Mouse (Mus musculus) mammary gland, adult 2 months (tissue): Measurements from ENCODE around the gene Tie1. TPM values are rescaled to one million over a fixed set of nuclear protein-coding genes. Genes with fewer than 3 reads are reported as not detected.

Experiments
- polyA plus RNA-seq: library from polyadenylated mRNA; depleted of rRNA; stranded (reverse); fragments of >200 nt; gene quantifications from 2 replicates; pipeline ENCODE4 v1.2.3, GENCODE M21; 2012; ENCODE audit warnings: low replicate concordance; rRNA removed

Gene Tie1
- polyA plus RNA-seq: 48.7 and 75.0 TPM in 2 replicates

DNA sequence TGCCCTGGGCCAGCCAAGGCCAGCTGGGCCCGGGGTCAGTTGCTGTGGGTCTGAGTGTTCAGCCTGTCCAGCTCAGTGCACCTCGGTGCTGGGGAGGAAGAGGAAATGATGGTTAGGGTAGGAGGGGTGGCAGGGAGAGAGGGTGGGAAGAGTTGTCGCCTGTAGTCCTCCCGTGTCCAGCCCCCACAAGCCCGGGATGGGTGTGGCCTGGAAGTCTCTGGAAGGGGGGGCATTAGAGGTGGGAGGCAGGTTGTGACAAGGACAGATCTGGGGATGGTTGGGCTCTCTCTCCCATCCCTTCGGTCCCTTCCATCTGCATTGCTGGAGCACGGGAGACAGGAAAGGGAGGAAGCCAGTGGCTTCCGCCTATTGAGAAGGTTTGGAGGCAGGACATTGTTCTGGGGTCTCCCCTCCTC, at the start of gene Tie1:
TSS of gene Tie1 (minus strand) at position 345 of the 416 bp plus-strand sequence.

DNA sequence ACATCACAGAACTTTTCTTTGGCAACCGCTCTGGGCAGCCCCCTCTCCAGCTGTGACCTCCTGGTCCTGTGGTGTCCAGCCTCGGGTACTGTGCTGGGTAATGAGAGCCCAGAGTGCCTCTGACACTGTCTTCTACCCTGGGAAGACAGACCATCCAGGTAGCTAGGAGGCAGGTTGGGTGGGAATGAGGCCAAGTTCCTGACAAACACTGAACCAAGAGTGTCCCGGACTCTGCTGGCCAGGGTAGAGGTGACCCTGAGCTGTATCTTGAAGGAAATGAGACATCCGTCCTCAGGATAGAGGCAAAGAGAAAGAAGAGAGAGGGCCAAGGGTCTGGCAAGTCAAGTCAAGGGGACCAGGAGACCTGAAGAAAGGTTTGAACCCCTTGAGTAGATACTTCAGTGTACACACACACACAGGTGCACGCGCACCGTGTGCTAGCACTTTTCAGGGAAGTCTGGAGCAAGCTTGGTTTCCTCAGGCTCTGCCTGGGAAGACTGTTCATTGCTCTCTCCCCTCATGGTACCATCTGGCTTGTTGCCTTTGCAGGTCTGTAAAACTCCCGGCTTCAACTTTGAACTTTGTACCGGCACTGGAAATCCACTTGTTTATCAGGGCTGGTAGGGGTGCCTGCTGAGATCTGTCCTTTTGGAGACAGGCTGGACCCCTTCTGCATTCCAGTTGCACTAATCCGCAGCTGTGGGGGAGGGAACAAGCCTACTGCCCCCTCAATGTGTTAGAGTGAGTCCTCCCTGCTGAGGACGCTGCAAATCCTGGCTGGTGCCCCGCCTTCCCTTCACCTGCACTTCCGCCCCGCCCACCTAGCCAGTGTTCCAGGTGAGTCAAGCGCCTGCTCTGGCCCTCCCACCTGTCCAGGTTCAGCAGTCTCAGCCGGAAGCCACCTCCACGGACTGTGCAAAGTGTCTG, 36.8 kb upstream of the Tie1 start, which contains the start of gene 2610528J11Rik:
TSS of gene 2610528J11Rik (plus strand) at position 592 of the 927 bp plus-strand sequence.

DNA sequence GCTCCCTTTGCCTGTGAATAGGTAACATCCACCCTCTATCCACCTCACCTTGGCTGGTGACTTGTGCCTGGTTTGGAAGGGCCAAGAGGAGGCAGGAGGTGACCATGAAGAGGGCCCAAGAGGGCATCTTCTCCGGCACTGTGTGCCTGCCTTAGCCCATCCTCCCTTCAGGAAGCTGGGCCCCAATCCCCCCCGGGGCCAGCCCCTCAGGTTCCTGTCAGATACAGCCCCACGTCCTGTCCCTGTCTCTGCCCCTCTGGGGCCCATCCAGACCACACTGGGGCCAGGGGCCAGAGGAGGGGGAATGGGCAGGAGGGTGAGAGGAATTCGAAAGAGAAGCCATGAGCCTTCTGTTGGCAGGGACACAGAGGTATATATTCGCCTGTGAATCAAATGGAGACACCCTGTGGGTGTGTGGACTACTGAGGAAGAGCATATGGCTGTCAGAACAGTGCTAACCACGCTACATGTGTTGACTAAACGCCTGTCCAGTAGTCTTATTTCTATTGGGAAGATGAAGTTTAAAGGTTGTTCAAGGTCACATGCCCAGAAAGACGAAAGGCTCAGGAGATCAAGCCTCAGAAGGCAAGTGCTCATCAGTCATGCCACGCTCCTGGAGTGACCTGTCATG, 32.4 kb downstream of the Tie1 start, which contains the start of gene Mpl:
TSS of gene Mpl (minus strand) at position 169 of the 631 bp plus-strand sequence.

DNA sequence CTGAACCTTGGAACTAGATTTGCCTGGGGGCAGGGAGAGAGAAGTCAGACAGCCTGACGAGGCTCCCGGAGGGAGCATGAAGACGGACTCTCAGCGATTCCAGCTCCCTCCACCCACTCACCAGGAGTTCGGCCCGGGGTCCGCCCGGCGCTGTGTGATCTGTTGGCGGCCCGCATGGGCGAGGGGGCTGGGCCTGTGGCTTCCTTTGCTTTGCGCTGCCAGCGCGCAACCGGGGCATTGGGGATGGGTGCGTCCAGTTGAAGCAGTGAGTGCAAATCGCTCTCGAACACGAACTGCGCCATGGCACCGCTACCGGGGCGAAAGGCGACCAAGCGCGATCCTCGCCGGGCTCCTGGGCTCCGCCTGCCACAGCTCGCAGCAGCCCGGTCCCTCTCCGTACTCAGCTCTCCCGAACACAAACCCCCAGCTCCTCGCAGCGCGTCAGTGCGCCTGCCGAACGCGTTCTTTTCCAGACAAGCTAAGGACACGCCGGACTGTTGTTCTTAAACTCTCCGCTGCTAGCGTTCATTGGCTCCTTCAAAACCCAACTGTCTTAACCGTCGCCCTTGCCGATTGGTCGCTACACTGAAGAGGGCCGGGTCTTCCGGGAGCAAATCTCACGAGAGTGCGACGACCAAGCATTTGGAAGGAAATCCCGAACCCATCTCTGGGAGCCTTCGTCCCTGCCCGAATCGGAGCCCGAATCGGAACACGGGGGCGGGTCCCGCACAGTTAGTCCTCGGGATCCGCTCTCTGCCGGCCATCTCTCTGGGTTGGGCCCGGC, 52.8 kb downstream of the Tie1 start, which contains the start of gene Cdc20:
TSS of gene Cdc20 (minus strand) at position 533 of the 784 bp plus-strand sequence.

DNA sequence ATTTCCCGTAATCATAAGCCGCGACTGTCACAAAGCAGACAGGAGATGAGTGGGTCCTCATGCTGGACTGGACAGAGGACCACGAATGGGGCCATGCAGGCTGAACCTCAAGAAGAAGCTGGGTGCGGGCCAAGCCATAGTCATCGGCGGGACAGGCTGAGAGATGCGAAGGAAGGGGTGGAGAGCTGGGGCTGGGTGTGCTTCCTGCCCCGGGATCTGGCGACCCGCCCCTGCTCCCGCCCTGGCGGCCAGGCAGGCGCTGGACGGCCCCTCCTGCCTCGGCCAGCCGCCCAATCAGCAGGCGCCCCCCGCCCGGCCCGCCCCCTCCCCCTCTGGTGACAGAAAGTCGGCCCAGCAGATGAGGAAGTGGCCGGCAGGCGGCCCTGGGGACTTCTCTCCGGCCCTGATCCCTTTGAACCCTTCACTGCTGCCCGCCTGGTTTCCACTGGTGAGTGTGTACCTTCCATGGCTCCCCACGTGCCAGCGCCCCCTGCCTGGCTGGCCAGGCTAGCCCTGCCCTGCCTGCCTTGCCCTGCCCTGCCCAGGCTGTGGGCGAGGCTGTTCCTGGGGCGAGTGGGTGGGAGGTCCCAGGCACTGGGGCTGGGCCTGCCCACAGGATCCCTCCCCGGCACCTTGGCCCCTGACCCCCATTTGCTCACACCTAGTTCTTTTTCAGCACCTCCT, 62.0 kb downstream of the Tie1 start, which contains the start of gene Elovl1:
TSS of gene Elovl1 (plus strand) at position 326 of the 684 bp plus-strand sequence.

Other genes with a start within 250 kb of the Tie1 start
- 38.2 and 71.2 TPM in 2 replicates for gene Ptprf, start 198.7 kb downstream of the Tie1 start, polyA plus RNA-seq
- 25.6 and 37.1 TPM in 2 replicates for gene Szt2, start 80.8 kb downstream of the Tie1 start, polyA plus RNA-seq
- gene Med8, start 80.7 kb downstream of the Tie1 start, polyA plus RNA-seq: 18.0 and 34.9 TPM in 2 replicates
- gene Elovl1, start 62.0 kb downstream of the Tie1 start, polyA plus RNA-seq: 173 and 250 TPM in 2 replicates
- gene Cdc20, start 52.7 kb downstream of the Tie1 start, polyA plus RNA-seq: 5.6 and 9.2 TPM in 2 replicates
- gene Mpl, start 32.5 kb downstream of the Tie1 start, polyA plus RNA-seq: 0.07 and 0.18 TPM in 2 replicates
- 8.1 and 9.7 TPM in 2 replicates for gene 2610528J11Rik, start 36.9 kb upstream of the Tie1 start, polyA plus RNA-seq
- 13.6 and 13.7 TPM in 2 replicates for gene Tmem125, start 54.0 kb upstream of the Tie1 start, polyA plus RNA-seq
- 0.16 TPM in 1 of 2 replicates, not detected in the other for gene Cfap57, start 130.7 kb upstream of the Tie1 start, polyA plus RNA-seq
- 9.8 and 13.4 TPM in 2 replicates for gene Ebna1bp2, start 130.7 kb upstream of the Tie1 start, polyA plus RNA-seq
- gene Olfr62, start 168.9 kb upstream of the Tie1 start, polyA plus RNA-seq: not detected in 2 replicates
- 0.23 TPM in 1 of 2 replicates, not detected in the other for gene Olfr1342, start 202.7 kb upstream of the Tie1 start, polyA plus RNA-seq
- gene Olfr1341, start 213.5 kb upstream of the Tie1 start, polyA plus RNA-seq: not detected in 2 replicates
- not detected in 2 replicates for gene Olfr1340, start 230.1 kb upstream of the Tie1 start, polyA plus RNA-seq
- not detected in 2 replicates for gene Olfr1339, start 242.1 kb upstream of the Tie1 start, polyA plus RNA-seq